Mouse (Mus musculus) lung, postnatal 0 days (tissue): ENCODE measurements at regions not wholly inside any gene's neighbourhood (a gene's known extent, or its start where the extent isn't known, plus 50 kb on each side); places are given as distances from the start of the nearest gene placed in this dataset.

ENCODE experiments used
- CTCF ChIP-seq: IDR thresholded peaks from 2 replicates; pipeline ENCODE4 v1.5.1; 2016; ENCODE audit warnings: antibody characterized with exemption, mild to moderate bottlenecking
- EP300 ChIP-seq: IDR thresholded peaks from 2 replicates; pipeline ENCODE4 v1.6.1; 2016; ENCODE audit warnings: antibody characterized with exemption, mild to moderate bottlenecking, control low read depth

DNA sequence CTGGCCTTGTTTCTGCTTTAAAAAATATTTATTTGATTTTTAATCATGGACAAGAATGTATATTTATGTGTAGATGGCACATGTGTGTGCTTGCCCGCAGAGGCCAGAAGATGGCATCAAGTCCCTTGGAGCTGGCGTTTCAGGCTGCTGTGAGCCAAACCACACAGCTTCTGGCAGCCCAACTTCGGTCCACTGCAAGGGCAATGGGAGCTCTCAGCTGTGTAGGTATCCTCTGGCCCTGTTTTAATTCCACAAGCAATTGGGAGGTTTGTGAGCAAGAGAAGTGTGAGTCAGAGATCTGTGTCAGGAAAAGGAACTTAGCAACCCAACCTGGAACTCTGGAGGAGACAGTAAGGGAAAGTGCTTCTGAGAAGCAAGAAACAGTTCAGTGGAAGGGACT lies 125.3 kb upstream of the Dnajc19 start:
- TF ChIP-seq CTCF = no peak
- TF ChIP-seq EP300 = no peak
